Mouse (Mus musculus) forebrain, embryonic 16.5 days (tissue): ENCODE results near the gene Rsrc2. TPM values are rescaled to one million over a fixed set of nuclear protein-coding genes. Genes with fewer than 3 reads are reported as not detected.
"Not testable (repeated sequence)": the region's sequence is repeated elsewhere in the genome, so short reads cannot be mapped to it uniquely, and the experiment has no call there.

Experiments used
- ATAC-seq: fragments of 200-750 bp; cut with Nextera tagmentation; 2 replicates; pipeline ENCODE4 v1.8.0; 2017; ENCODE audit warnings: mild to moderate bottlenecking, moderate library complexity
- H3K27ac ChIP-seq: fragments of 300-500 bp; sonication (generic); 2 replicates; pipeline ENCODE4 v1.5.1; 2014; ENCODE audit warnings: low read length, control low read depth
- H3K27me3 ChIP-seq: fragments of 300-500 bp; sonication (generic); replicated peaks from 2 replicates; pipeline ENCODE4 v1.6.1; 2014; ENCODE audit warnings: low read length; ENCODE audit not compliant: control insufficient read depth, insufficient read depth
- H3K36me3 ChIP-seq: fragments of 300-500 bp; sonication (generic); 2 replicates; pipeline ENCODE4 v1.6.1; 2014; ENCODE audit not compliant: control insufficient read depth, insufficient read depth
- H3K4me1 ChIP-seq: fragments of 300-500 bp; sonication (generic); replicated peaks from 2 replicates; pipeline ENCODE4 v1.6.1; 2014; ENCODE audit warnings: low read length; ENCODE audit not compliant: control insufficient read depth, insufficient read depth
- H3K4me2 ChIP-seq: fragments of 300-500 bp; sonication (generic); 2 replicates; pipeline ENCODE4 v1.6.1; 2014; ENCODE audit warnings: mild to moderate bottlenecking, low read length, control low read depth
- H3K4me3 ChIP-seq: fragments of 300-500 bp; sonication (generic); replicated peaks from 2 replicates; pipeline ENCODE4 v1.5.1; 2014; ENCODE audit warnings: mild to moderate bottlenecking, low read length, control low read depth
- H3K9ac ChIP-seq: fragments of 300-500 bp; sonication (generic); replicated peaks from 2 replicates; pipeline ENCODE4 v1.6.1; 2014; ENCODE audit warnings: low read depth, low read length, control low read depth
- H3K9me3 ChIP-seq: fragments of 300-500 bp; sonication (generic); 2 replicates; pipeline ENCODE4 v1.6.1; 2016; ENCODE audit warnings: low read length; ENCODE audit not compliant: control insufficient read depth
- WGBS: fragments of 180-500 bp; shearing (Covaris S2); extraction: QIAGEN DNeasy Blood & Tissue Kit; methylation state at CpG from one replicate; pipeline ENCODE4 v1.1.7; 2014; 5-methylcytosine and 5-hydroxymethylcytosine counted together
- polyA plus RNA-seq: library from polyadenylated mRNA; unstranded; fragments of >200 nt; fragmentation: Nextera tagmentation; extraction: Ambion mirVana; gene quantifications from 2 replicates; pipeline ENCODE4 v1.2.1, GENCODE M21; 2015

Gene Rsrc2
- polyA plus RNA-seq, result 145 and 163 TPM in 2 replicates

DNA sequence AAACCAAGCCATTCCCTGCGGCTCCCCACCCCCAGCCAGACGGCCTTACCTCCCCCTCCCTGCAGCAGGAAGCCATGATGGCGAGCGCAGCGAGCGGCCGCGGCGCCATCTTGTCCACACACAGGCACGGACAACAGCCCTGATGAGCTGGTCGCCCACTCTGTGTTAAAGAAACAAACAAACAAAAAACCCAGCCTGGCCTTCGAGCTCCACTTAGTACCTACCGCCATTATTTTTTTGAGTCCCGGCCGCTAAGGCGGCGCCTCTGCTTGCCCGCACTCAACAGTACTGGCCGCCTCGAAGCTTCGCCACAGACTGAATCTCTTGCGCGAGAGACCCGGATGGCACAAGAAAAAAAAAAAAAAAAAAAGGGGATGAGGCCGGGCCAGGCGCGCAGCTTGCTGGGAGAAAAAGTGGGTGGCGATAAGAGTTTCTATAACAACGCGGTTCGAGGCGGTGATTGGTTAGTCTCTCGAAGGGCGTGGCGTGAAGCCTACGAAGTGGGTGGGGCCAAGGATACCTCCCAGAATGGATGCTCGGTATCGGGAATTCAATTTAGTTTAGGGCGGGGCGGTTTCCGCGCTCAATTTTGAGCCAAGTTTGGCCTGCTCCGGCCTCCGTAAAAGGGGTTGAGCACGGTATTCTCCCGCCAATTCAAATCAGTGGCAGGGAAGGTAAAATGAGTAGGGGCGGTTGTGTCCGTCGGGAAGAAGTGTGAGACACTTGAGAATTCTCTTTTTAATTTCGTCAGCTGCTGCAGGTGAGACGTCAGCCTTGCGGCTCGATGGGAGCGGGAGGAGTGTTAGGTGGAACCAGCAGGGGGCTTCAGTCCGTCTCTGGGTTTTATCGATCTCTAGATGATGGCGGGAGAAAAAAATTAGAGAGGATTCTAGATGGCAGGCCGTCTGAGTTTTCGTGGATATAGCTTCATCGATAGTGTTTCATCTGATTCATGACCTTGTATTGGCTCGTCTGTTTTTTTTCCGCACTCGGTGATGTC lies at the start of gene Rsrc2, which contains the start of gene Kntc1:
Gene Rsrc2, minus strand, starts transcription at position 350 of the 1,000 bp plus-strand sequence.
Gene Kntc1, plus strand, starts transcription at position 652 of the 1,000 bp plus-strand sequence.
- WGBS, result under 1% methylated on average over 63 of the region's 63 CpGs
- Histone ChIP-seq H3K27ac (peak within 1 kb of the TSS; percentile 99), H3K36me3 (peaks cover 3% of the 10 kb centered on the region), H3K27me3 (no peaks in the 10 kb centered on the region), H3K9me3 (no peaks in the 10 kb centered on the region), H3K4me3 (peak within 1 kb of the TSS; percentile 94), H3K4me2 (peak within 1 kb of the TSS; percentile 72), H3K4me1 (peaks cover 22% of the 10 kb centered on the region), H3K9ac (peak within 1 kb of the TSS; percentile 88)
- peak; percentile 98 for ATAC-seq

DNA sequence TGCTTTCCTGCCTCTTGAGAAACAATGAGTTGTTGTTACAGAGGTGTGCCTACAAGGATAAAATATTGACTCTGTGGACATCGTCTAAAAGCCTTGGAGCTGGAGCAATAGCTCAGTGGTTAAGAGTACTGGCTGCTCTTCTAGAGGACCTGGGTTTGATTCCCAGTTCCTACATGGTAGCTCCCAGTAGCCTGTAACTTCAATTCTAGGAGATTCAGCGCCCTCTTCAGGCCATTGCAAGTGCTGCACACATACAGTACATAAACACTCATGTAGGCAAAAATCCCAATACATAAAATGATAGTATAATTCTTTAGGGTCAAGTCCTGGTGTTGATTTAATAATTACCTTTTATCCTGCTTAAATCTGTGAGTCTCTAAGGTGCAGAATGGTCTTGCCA lies 43.9 kb upstream of the Rsrc2 start:
- 82% methylated on average over 2 of the region's 2 CpGs for WGBS
- Histone ChIP-seq H3K9ac (no peak overlapping the region), H3K36me3 (peaks cover 6% of the 10 kb centered on the region; the same call in 1 of the 2 replicates), H3K9me3 (no peaks in the 10 kb centered on the region), H3K4me3 (no peak overlapping the region), H3K4me2 (no peak overlapping the region), H3K27me3 (no peaks in the 10 kb centered on the region), H3K4me1 (no peaks in the 10 kb centered on the region), H3K27ac (no peak overlapping the region)
- ATAC-seq, result no peak

- H3K36me3 ChIP-seq, result peaks cover 8% of the 10 kb centered on the region; the same call in 1 of the 2 replicates
- 93% methylated on average over 7 of the region's 7 CpGs for WGBS
- H3K27me3 ChIP-seq, result no peaks in the 10 kb centered on the region
- no peak overlapping the region for H3K4me2 ChIP-seq
- H3K27ac ChIP-seq, result no peak overlapping the region
- H3K9ac ChIP-seq, result no peak overlapping the region
- H3K9me3 ChIP-seq, result no peaks in the 10 kb centered on the region
- H3K4me3 ChIP-seq, result no peak overlapping the region
- ATAC-seq, result no peak
- no peaks in the 10 kb centered on the region for H3K4me1 ChIP-seq
Observed at GRCm38 (mm10) chr5:123788976-123789375, 39.8 kb upstream of the Rsrc2 start.

GRCm38 (mm10) chr5:123781864-123782263 lies 32.6 kb upstream of the Rsrc2 start:
- no peaks in the 10 kb centered on the region for H3K27me3 ChIP-seq
- ATAC-seq, result no peak
- no peaks in the 10 kb centered on the region for H3K9me3 ChIP-seq
- WGBS, result 91% methylated on average over 4 of the region's 4 CpGs
- no peak overlapping the region for H3K4me2 ChIP-seq
- H3K36me3 ChIP-seq, result no peaks in the 10 kb centered on the region
- no peaks in the 10 kb centered on the region for H3K4me1 ChIP-seq
- no peak overlapping the region for H3K9ac ChIP-seq
- H3K4me3 ChIP-seq, result no peak overlapping the region
- no peak overlapping the region for H3K27ac ChIP-seq

DNA sequence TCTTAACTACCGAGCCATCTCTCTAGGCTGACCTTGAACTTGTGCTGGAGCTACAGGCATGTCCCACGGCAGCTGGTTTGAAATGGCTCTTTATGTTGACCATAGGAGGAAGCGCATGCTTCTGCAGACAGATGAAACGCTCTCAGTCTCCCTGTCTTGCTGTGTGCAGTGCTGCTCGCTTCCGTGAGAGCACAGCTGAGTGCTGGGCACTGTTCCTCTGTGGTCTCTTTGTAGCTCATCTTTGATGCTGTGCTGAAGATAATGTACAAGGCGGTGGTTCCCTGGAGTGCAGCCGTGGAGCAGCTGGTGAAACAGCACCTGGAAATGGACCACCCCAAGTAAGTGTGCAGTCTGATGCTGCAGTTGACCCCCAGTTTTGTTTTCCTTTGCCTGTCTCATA lies 31.5 kb upstream of the Rsrc2 start:
- no peak for ATAC-seq
- Histone ChIP-seq H3K9ac (no peak overlapping the region), H3K27ac (no peak overlapping the region), H3K4me2 (no peak overlapping the region), H3K27me3 (no peaks in the 10 kb centered on the region), H3K9me3 (no peaks in the 10 kb centered on the region), H3K4me1 (no peaks in the 10 kb centered on the region), H3K4me3 (no peak overlapping the region), H3K36me3 (no peaks in the 10 kb centered on the region)
- 92% methylated on average over 8 of the region's 8 CpGs for WGBS

GRCm38 (mm10) chr5:123773441-123773840 lies 24.2 kb upstream of the Rsrc2 start:
- no peaks in the 10 kb centered on the region for H3K4me1 ChIP-seq
- H3K4me2 ChIP-seq, result no peak overlapping the region
- no peaks in the 10 kb centered on the region for H3K9me3 ChIP-seq
- no peak overlapping the region for H3K4me3 ChIP-seq
- 94% methylated on average over 9 of the region's 9 CpGs for WGBS
- no peak for ATAC-seq
- no peaks in the 10 kb centered on the region for H3K27me3 ChIP-seq
- no peak overlapping the region for H3K27ac ChIP-seq
- H3K36me3 ChIP-seq, result no peaks in the 10 kb centered on the region
- H3K9ac ChIP-seq, result no peak overlapping the region

DNA sequence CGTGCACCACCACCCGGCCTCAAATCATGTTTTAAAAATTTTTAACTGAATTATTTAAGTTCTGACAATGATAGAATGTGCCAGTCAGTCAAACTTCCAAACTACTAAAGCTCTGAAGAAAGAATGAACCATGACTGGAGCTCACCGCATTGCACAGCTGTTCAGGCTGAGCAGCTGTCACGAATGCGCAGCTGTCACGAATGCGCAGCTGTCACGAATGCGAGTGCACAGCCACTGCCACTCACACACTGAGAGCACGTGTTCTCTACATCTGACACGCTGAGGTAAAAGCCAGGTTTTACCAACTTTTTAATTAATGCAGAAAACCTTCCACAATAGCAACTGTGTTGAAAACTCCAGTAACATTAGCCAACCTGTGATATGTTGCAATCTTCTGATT lies 17.2 kb upstream of the Rsrc2 start:
- not testable (repeated sequence) for H3K4me1 ChIP-seq, H3K27me3 ChIP-seq, H3K9ac ChIP-seq, H3K4me2 ChIP-seq, H3K4me3 ChIP-seq, H3K36me3 ChIP-seq, H3K27ac ChIP-seq, H3K9me3 ChIP-seq, ATAC-seq
- 93% methylated on average over 11 of the region's 11 CpGs for WGBS

DNA sequence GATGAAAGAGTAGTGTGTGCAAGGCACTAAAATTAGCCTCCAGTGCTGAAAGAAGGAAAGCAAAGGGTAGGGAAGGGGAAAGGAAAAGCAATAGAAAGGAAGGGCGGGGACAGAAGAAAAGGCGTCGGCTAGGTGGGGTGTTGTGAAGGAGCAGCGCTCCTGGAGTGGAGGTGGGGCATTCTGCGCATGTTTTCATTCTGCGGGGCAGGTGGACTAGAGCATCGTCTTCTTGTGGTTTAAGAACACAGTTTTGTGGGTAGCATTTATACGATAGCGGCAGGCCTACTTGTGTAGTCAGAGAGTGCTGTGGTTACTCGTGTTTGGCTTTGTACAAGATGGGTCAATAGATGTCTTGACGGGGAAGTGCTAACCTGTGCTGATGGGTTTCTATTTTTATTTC lies 16.3 kb upstream of the Rsrc2 start:
- Histone ChIP-seq H3K36me3 (no peaks in the 10 kb centered on the region), H3K9ac (no peak overlapping the region), H3K4me1 (no peaks in the 10 kb centered on the region), H3K27ac (no peak overlapping the region), H3K27me3 (no peaks in the 10 kb centered on the region), H3K4me3 (no peak overlapping the region), H3K4me2 (no peak overlapping the region), H3K9me3 (no peaks in the 10 kb centered on the region)
- no peak for ATAC-seq
- WGBS, result 96% methylated on average over 11 of the region's 11 CpGs

GRCm38 (mm10) chr5:123748339-123749064 lies 712 bp downstream of the Rsrc2 start:
- H3K9me3 ChIP-seq, result no peaks in the 10 kb centered on the region
- peak overlapping the region; percentile 99 for H3K27ac ChIP-seq
- H3K36me3 ChIP-seq, result peaks cover 10% of the 10 kb centered on the region
- H3K4me2 ChIP-seq, result peak overlapping the region; percentile 72
- peak overlapping the region; percentile 94 for H3K4me3 ChIP-seq
- peaks cover 22% of the 10 kb centered on the region for H3K4me1 ChIP-seq
- ATAC-seq, result no peak
- H3K9ac ChIP-seq, result peak overlapping the region; percentile 88
- 1% methylated on average over 18 of the region's 18 CpGs for WGBS
- no peaks in the 10 kb centered on the region for H3K27me3 ChIP-seq
